Mouse (Mus musculus): ENCODE measurements at regions not wholly inside any gene's neighbourhood (a gene's known extent, or its start where the extent isn't known, plus 50 kb on each side); places are given as distances from the start of the nearest gene placed in this dataset.

GRCm38 (mm10) chr14:46627690-46628089 is 132.7 kb upstream of the Cdkn3 start:
- DNase-seq (ENCODE audit: low spot score) = no peak
- H3K9ac ChIP-seq (replicated peaks; ENCODE audit: low read depth, low read length) = no peak overlapping the region
- TF ChIP-seq CTCF (IDR thresholded peaks at IDR 0.05; ENCODE audit: low read depth) (no peak), EP300 (IDR thresholded peaks at IDR 0.05; ENCODE audit: low read depth) (no peak)
- no peak overlapping the region for H3K4me2 ChIP-seq (ENCODE audit: low read depth, low read length)
- no peak for ATAC-seq (ENCODE audit: insufficient read depth, low read depth)
- H3K4me3 ChIP-seq (ENCODE audit: low read depth, low read length) = no peak overlapping the region
- WGBS = 80% methylated on average over 5 of the region's 5 CpGs
- H3K27ac ChIP-seq (ENCODE audit: low read depth) = no peak overlapping the region
- no peaks in the 10 kb centered on the region for H3K36me3 ChIP-seq (replicated peaks; ENCODE audit: control insufficient read depth, insufficient read depth, low read length)
- H3K9me3 ChIP-seq (replicated peaks; ENCODE audit: control insufficient read depth, low read length) = no peaks in the 10 kb centered on the region
- peaks cover 5% of the 10 kb centered on the region; the same call in 1 of the 2 replicates for H3K4me1 ChIP-seq (ENCODE audit: control insufficient read depth, insufficient read depth)
- H3K27me3 ChIP-seq (ENCODE audit: control insufficient read depth, insufficient read depth, low read length) = no peaks in the 10 kb centered on the region

- no peak for ATAC-seq (ENCODE audit: insufficient read depth, low read depth)
- no peaks in the 10 kb centered on the region for H3K27me3 ChIP-seq (ENCODE audit: control insufficient read depth, insufficient read depth, low read length)
- no peaks in the 10 kb centered on the region for H3K36me3 ChIP-seq (replicated peaks; ENCODE audit: control insufficient read depth, insufficient read depth, low read length)
- H3K4me1 ChIP-seq (ENCODE audit: control insufficient read depth, insufficient read depth) = peaks cover 5% of the 10 kb centered on the region; the same call in 1 of the 2 replicates
- TF ChIP-seq EP300 (IDR thresholded peaks at IDR 0.05; ENCODE audit: low read depth) = no peak
- H3K4me3 ChIP-seq (ENCODE audit: low read depth, low read length) = no peak overlapping the region
- no peaks in the 10 kb centered on the region for H3K9me3 ChIP-seq (replicated peaks; ENCODE audit: control insufficient read depth, low read length)
- no peak for DNase-seq (ENCODE audit: low spot score)
- H3K4me2 ChIP-seq (ENCODE audit: low read depth, low read length) = no peak overlapping the region
- H3K9ac ChIP-seq (replicated peaks; ENCODE audit: low read depth, low read length) = no peak overlapping the region
- 86% methylated on average over 7 of the region's 7 CpGs for WGBS
- H3K27ac ChIP-seq (ENCODE audit: low read depth) = no peak overlapping the region
Measured at GRCm38 (mm10) chr14:46625760-46626159, 134.6 kb upstream of the Cdkn3 start.

- WGBS = 5% methylated on average over 2 of the region's 2 CpGs
- DNase-seq (ENCODE audit: low spot score) = no peak
- no peak overlapping the region for H3K27ac ChIP-seq (ENCODE audit: low read depth)
- no peak overlapping the region for H3K9ac ChIP-seq (replicated peaks; ENCODE audit: low read depth, low read length)
- ATAC-seq (ENCODE audit: insufficient read depth, low read depth) = no peak
- no peak overlapping the region for H3K4me2 ChIP-seq (ENCODE audit: low read depth, low read length)
- no peaks in the 10 kb centered on the region for H3K9me3 ChIP-seq (replicated peaks; ENCODE audit: control insufficient read depth, low read length)
- H3K4me3 ChIP-seq (ENCODE audit: low read depth, low read length) = no peak overlapping the region
- peaks cover 5% of the 10 kb centered on the region; the same call in 1 of the 2 replicates for H3K4me1 ChIP-seq (ENCODE audit: control insufficient read depth, insufficient read depth)
- H3K36me3 ChIP-seq (replicated peaks; ENCODE audit: control insufficient read depth, insufficient read depth, low read length) = no peaks in the 10 kb centered on the region
- no peaks in the 10 kb centered on the region for H3K27me3 ChIP-seq (ENCODE audit: control insufficient read depth, insufficient read depth, low read length)
- TF ChIP-seq EP300 (IDR thresholded peaks at IDR 0.05; ENCODE audit: low read depth) (no peak), CTCF (IDR thresholded peaks at IDR 0.05; ENCODE audit: low read depth) (no peak)
Measured at GRCm38 (mm10) chr14:46623645-46624044, 136.7 kb upstream of the Cdkn3 start.

GRCm38 (mm10) chr14:46616030-46616429 is 144.3 kb upstream of the Cdkn3 start:
- Histone ChIP-seq H3K9me3 (replicated peaks; ENCODE audit: control insufficient read depth, low read length) (no peaks in the 10 kb centered on the region), H3K36me3 (replicated peaks; ENCODE audit: control insufficient read depth, insufficient read depth, low read length) (no peaks in the 10 kb centered on the region), H3K9ac (replicated peaks; ENCODE audit: low read depth, low read length) (no peak overlapping the region), H3K4me1 (ENCODE audit: control insufficient read depth, insufficient read depth) (no peaks in the 10 kb centered on the region), H3K4me2 (ENCODE audit: low read depth, low read length) (no peak overlapping the region), H3K27me3 (ENCODE audit: control insufficient read depth, insufficient read depth, low read length) (no peaks in the 10 kb centered on the region), H3K27ac (ENCODE audit: low read depth) (no peak overlapping the region), H3K4me3 (ENCODE audit: low read depth, low read length) (no peak overlapping the region)
- DNase-seq (ENCODE audit: low spot score) = no peak
- no peak for ATAC-seq (ENCODE audit: insufficient read depth, low read depth)
- WGBS = 81% methylated on average over 9 of the region's 9 CpGs
- TF ChIP-seq EP300 (IDR thresholded peaks at IDR 0.05; ENCODE audit: low read depth) (no peak), CTCF (IDR thresholded peaks at IDR 0.05; ENCODE audit: low read depth) (no peak)

- no peaks in the 10 kb centered on the region for H3K9me3 ChIP-seq (replicated peaks; ENCODE audit: control insufficient read depth, low read length)
- no peaks in the 10 kb centered on the region for H3K36me3 ChIP-seq (replicated peaks; ENCODE audit: control insufficient read depth, insufficient read depth, low read length)
- H3K4me3 ChIP-seq (ENCODE audit: low read depth, low read length) = no peak overlapping the region
- DNase-seq (ENCODE audit: low spot score) (no peak), ATAC-seq (ENCODE audit: insufficient read depth, low read depth) (no peak)
- H3K27ac ChIP-seq (ENCODE audit: low read depth) = no peak overlapping the region
- 57% methylated on average over 4 of the region's 4 CpGs for WGBS
- no peaks in the 10 kb centered on the region for H3K27me3 ChIP-seq (ENCODE audit: control insufficient read depth, insufficient read depth, low read length)
- TF ChIP-seq CTCF (IDR thresholded peaks at IDR 0.05; ENCODE audit: low read depth) (no peak), EP300 (IDR thresholded peaks at IDR 0.05; ENCODE audit: low read depth) (no peak)
- H3K9ac ChIP-seq (replicated peaks; ENCODE audit: low read depth, low read length) = no peak overlapping the region
- no peaks in the 10 kb centered on the region for H3K4me1 ChIP-seq (ENCODE audit: control insufficient read depth, insufficient read depth)
- H3K4me2 ChIP-seq (ENCODE audit: low read depth, low read length) = no peak overlapping the region
Measured at GRCm38 (mm10) chr14:46614936-46615335, 145.4 kb upstream of the Cdkn3 start.

GRCm38 (mm10) chr14:46613748-46614147 is 146.6 kb upstream of the Cdkn3 start:
- Histone ChIP-seq H3K27ac (ENCODE audit: low read depth) (no peak overlapping the region), H3K27me3 (ENCODE audit: control insufficient read depth, insufficient read depth, low read length) (no peaks in the 10 kb centered on the region), H3K4me3 (ENCODE audit: low read depth, low read length) (no peak overlapping the region), H3K4me2 (ENCODE audit: low read depth, low read length) (no peak overlapping the region), H3K9ac (replicated peaks; ENCODE audit: low read depth, low read length) (no peak overlapping the region), H3K4me1 (ENCODE audit: control insufficient read depth, insufficient read depth) (no peaks in the 10 kb centered on the region), H3K36me3 (replicated peaks; ENCODE audit: control insufficient read depth, insufficient read depth, low read length) (no peaks in the 10 kb centered on the region), H3K9me3 (replicated peaks; ENCODE audit: control insufficient read depth, low read length) (no peaks in the 10 kb centered on the region)
- TF ChIP-seq EP300 (IDR thresholded peaks at IDR 0.05; ENCODE audit: low read depth) = no peak
- no peak for TF ChIP-seq CTCF (IDR thresholded peaks at IDR 0.05; ENCODE audit: low read depth)
- no peak for ATAC-seq (ENCODE audit: insufficient read depth, low read depth)
- no peak for DNase-seq (ENCODE audit: low spot score)
- WGBS = 68% methylated on average over 4 of the region's 4 CpGs

Data from heart, postnatal 0 days (tissue).